Mouse (Mus musculus) intestine, postnatal 0 days (tissue): ENCODE data around the gene Ptgfrn. TPM values are rescaled to one million over a fixed set of nuclear protein-coding genes. Genes with fewer than 3 reads are reported as not detected.

Experiments used
- ATAC-seq: fragments of 200-750 bp; cut with Nextera tagmentation; 2 replicates; pipeline ENCODE4 v1.8.0; 2017; ENCODE audit warnings: mild to moderate bottlenecking, moderate TSS enrichment, moderate library complexity
- H3K27ac ChIP-seq: fragments of 300-500 bp; sonication (generic); 2 replicates; pipeline ENCODE4 v1.5.1; 2014; ENCODE audit warnings: mild to moderate bottlenecking, low read depth, low read length, moderate library complexity
- H3K27me3 ChIP-seq: fragments of 300-500 bp; sonication (generic); replicated peaks from 2 replicates; pipeline ENCODE4 v1.6.1; 2014; ENCODE audit warnings: low read length, mixed read lengths; ENCODE audit not compliant: control insufficient read depth, insufficient read depth
- H3K36me3 ChIP-seq: fragments of 300-500 bp; sonication (generic); 2 replicates; pipeline ENCODE4 v1.6.1; 2014; ENCODE audit warnings: mild to moderate bottlenecking, moderate library complexity; ENCODE audit not compliant: control insufficient read depth, insufficient read depth
- H3K4me1 ChIP-seq: fragments of 300-500 bp; sonication (generic); replicated peaks from 2 replicates; pipeline ENCODE4 v1.6.1; 2014; ENCODE audit warnings: antibody characterized with exemption, low read length, mixed read lengths; ENCODE audit not compliant: control insufficient read depth, insufficient read depth
- H3K4me2 ChIP-seq: fragments of 300-500 bp; sonication (generic); replicated peaks from 2 replicates; pipeline ENCODE4 v1.6.1; 2014; ENCODE audit warnings: low read depth, mild to moderate bottlenecking, moderate library complexity
- H3K4me3 ChIP-seq: fragments of 300-500 bp; sonication (generic); 2 replicates; pipeline ENCODE4 v1.5.1; 2014; ENCODE audit warnings: low read depth, low read length
- H3K9ac ChIP-seq: fragments of 300-500 bp; sonication (generic); 2 replicates; pipeline ENCODE4 v1.6.1; 2014; ENCODE audit warnings: mild to moderate bottlenecking, low read depth, low read length
- H3K9me3 ChIP-seq: fragments of 300-500 bp; sonication (generic); 2 replicates; pipeline ENCODE4 v1.6.1; 2016; ENCODE audit warnings: mixed run types; ENCODE audit not compliant: control insufficient read depth
- CTCF ChIP-seq: sonication (generic); IDR thresholded peaks from 2 replicates; pipeline ENCODE4 v1.5.1; 2016; ENCODE audit warnings: low read depth, mild to moderate bottlenecking, control low read depth, antibody characterized with exemption, moderate library complexity
- WGBS: fragments of 180-500 bp; shearing (Covaris S2); extraction: QIAGEN DNeasy Blood & Tissue Kit; methylation state at CpG from one replicate; pipeline ENCODE4 v1.1.7; 2014; 5-methylcytosine and 5-hydroxymethylcytosine counted together
- polyA plus RNA-seq: library from polyadenylated mRNA; unstranded; fragments of >200 nt; fragmentation: Nextera tagmentation; extraction: Ambion mirVana; gene quantifications from 2 replicates; pipeline ENCODE4 v1.2.1, GENCODE M21; 2015

Ptgfrn gene
- polyA plus RNA-seq, 1 experiment from 2014 or later, result 5.6 TPM

- H3K27me3 ChIP-seq, result no peaks in the 10 kb centered on the region
- H3K9ac ChIP-seq, result no peak overlapping the region
- H3K4me2 ChIP-seq, result no peak overlapping the region
- H3K36me3 ChIP-seq, result no peaks in the 10 kb centered on the region
- no peak overlapping the region for H3K27ac ChIP-seq
- no peaks in the 10 kb centered on the region for H3K4me1 ChIP-seq
- WGBS, result 63% methylated on average over 6 of the region's 6 CpGs
- H3K9me3 ChIP-seq, result 0 out of 2 replicates have a peak, but pooled peaks cover 5% of the 10 kb centered on the region
- TF ChIP-seq CTCF, result no peak
- no peak overlapping the region for H3K4me3 ChIP-seq
- ATAC-seq, result 0 out of 2 replicates have a peak, but pooled peaks have one; percentile 22
These were observed 34.4 kb upstream of the Ptgfrn start for GRCm38 (mm10) chr3:101144366-101144948.

GRCm38 (mm10) chr3:101143465-101143864, 33.4 kb upstream of the Ptgfrn start:
- H3K4me1 ChIP-seq, result no peaks in the 10 kb centered on the region
- 62% methylated on average over 7 of the region's 7 CpGs for WGBS
- no peak overlapping the region for H3K4me3 ChIP-seq
- H3K9ac ChIP-seq, result no peak overlapping the region
- H3K9me3 ChIP-seq, result 0 out of 2 replicates have a peak, but pooled peaks cover 5% of the 10 kb centered on the region
- no peaks in the 10 kb centered on the region for H3K27me3 ChIP-seq
- H3K36me3 ChIP-seq, result no peaks in the 10 kb centered on the region
- H3K4me2 ChIP-seq, result no peak overlapping the region
- ATAC-seq, result no peak
- no peak overlapping the region for H3K27ac ChIP-seq
- TF ChIP-seq CTCF, result no peak

GRCm38 (mm10) chr3:101141864-101142263, 31.8 kb upstream of the Ptgfrn start:
- no peaks in the 10 kb centered on the region for H3K9me3 ChIP-seq
- H3K9ac ChIP-seq, result no peak overlapping the region
- H3K36me3 ChIP-seq, result no peaks in the 10 kb centered on the region
- no peak overlapping the region for H3K4me3 ChIP-seq
- H3K4me1 ChIP-seq, result no peaks in the 10 kb centered on the region
- ATAC-seq, result no peak
- WGBS, result 59% methylated on average over 8 of the region's 8 CpGs
- no peak overlapping the region for H3K4me2 ChIP-seq
- no peaks in the 10 kb centered on the region for H3K27me3 ChIP-seq
- no peak overlapping the region for H3K27ac ChIP-seq
- no peak for TF ChIP-seq CTCF

- no peaks in the 10 kb centered on the region for H3K4me1 ChIP-seq
- WGBS, result 78% methylated on average over 7 of the region's 7 CpGs
- no peak overlapping the region for H3K4me2 ChIP-seq
- no peaks in the 10 kb centered on the region for H3K9me3 ChIP-seq
- H3K9ac ChIP-seq, result no peak overlapping the region
- no peak overlapping the region for H3K27ac ChIP-seq
- H3K27me3 ChIP-seq, result no peaks in the 10 kb centered on the region
- no peak for ATAC-seq
- no peaks in the 10 kb centered on the region for H3K36me3 ChIP-seq
- no peak overlapping the region for H3K4me3 ChIP-seq
- no peak for TF ChIP-seq CTCF
These were observed 29.9 kb upstream of the Ptgfrn start for GRCm38 (mm10) chr3:101139958-101140357.

- no peak overlapping the region for H3K27ac ChIP-seq
- no peak overlapping the region for H3K9ac ChIP-seq
- 37% methylated on average over 11 of the region's 11 CpGs for WGBS
- no peaks in the 10 kb centered on the region for H3K36me3 ChIP-seq
- H3K4me3 ChIP-seq, result no peak overlapping the region
- H3K27me3 ChIP-seq, result no peaks in the 10 kb centered on the region
- no peak overlapping the region for H3K4me2 ChIP-seq
- no peaks in the 10 kb centered on the region for H3K4me1 ChIP-seq
- ATAC-seq, result no peak
- no peaks in the 10 kb centered on the region for H3K9me3 ChIP-seq
- TF ChIP-seq CTCF, result no peak
These were observed 26.4 kb upstream of the Ptgfrn start for GRCm38 (mm10) chr3:101136483-101136882.

- Histone ChIP-seq H3K27ac (no peak overlapping the region), H3K27me3 (no peaks in the 10 kb centered on the region), H3K4me1 (no peaks in the 10 kb centered on the region), H3K4me3 (no peak overlapping the region), H3K9me3 (no peaks in the 10 kb centered on the region), H3K36me3 (no peaks in the 10 kb centered on the region), H3K4me2 (no peak overlapping the region), H3K9ac (no peak overlapping the region)
- no peak for ATAC-seq
- TF ChIP-seq CTCF, result no peak
- WGBS, result 97% methylated on average over 9 of the region's 9 CpGs
These were observed 24.8 kb upstream of the Ptgfrn start for GRCm38 (mm10) chr3:101134861-101135260.
